Mouse (Mus musculus) embryonic fibroblast, embryonic 13.5 days (primary cell): ENCODE data around the gene Rbm34. TPM values are rescaled to one million over a fixed set of nuclear protein-coding genes. Genes with fewer than 3 reads are reported as not detected.
A peak's percentile ranks its signal among the peaks of the same experiment; 100 is the strongest.

ENCODE experiments used
- H3K27ac ChIP-seq: 2 replicates; pipeline ENCODE4 v1.5.1; 2012; ENCODE audit warnings: low read length, control low read depth, inconsistent platforms; ENCODE audit not compliant: insufficient read depth
- H3K4me1 ChIP-seq: 2 replicates; pipeline ENCODE4 v1.6.1; 2011; ENCODE audit warnings: low read length; ENCODE audit not compliant: control insufficient read depth, insufficient read depth
- H3K4me3 ChIP-seq: 2 replicates; pipeline ENCODE4 v1.5.1; 2011; ENCODE audit warnings: mild to moderate bottlenecking, control low read depth, low read length; ENCODE audit not compliant: insufficient read depth
- CTCF ChIP-seq: IDR thresholded peaks from 2 replicates; pipeline ENCODE4 v1.5.1; 2011; ENCODE audit warnings: mild to moderate bottlenecking, control low read depth, low read length, moderate library complexity, borderline replicate concordance; ENCODE audit not compliant: insufficient read depth
- POLR2A ChIP-seq: IDR thresholded peaks from 2 replicates; pipeline ENCODE4 v1.6.1; 2011; ENCODE audit warnings: low read depth, mild to moderate bottlenecking, control low read depth, low read length, moderate library complexity
- polyA plus RNA-seq: library from polyadenylated mRNA; stranded (reverse); fragments of >200 nt; gene quantifications from 2 replicates; pipeline ENCODE4 v1.2.4, GENCODE M21; 2011; ENCODE audit warnings: low read depth; ENCODE audit not compliant: missing spikeins, insufficient read length

Gene Rbm34
- polyA plus RNA-seq, 1 experiment = 20.9 TPM

GRCm38 (mm10) chr8:126935387-126935786, 35.5 kb downstream of the Rbm34 start:
- H3K4me3 ChIP-seq = no peak overlapping the region
- TF ChIP-seq CTCF (no peak), POLR2A (no peak)
- H3K27ac ChIP-seq = no peak overlapping the region
- peaks cover 13% of the 10 kb centered on the region for H3K4me1 ChIP-seq

DNA sequence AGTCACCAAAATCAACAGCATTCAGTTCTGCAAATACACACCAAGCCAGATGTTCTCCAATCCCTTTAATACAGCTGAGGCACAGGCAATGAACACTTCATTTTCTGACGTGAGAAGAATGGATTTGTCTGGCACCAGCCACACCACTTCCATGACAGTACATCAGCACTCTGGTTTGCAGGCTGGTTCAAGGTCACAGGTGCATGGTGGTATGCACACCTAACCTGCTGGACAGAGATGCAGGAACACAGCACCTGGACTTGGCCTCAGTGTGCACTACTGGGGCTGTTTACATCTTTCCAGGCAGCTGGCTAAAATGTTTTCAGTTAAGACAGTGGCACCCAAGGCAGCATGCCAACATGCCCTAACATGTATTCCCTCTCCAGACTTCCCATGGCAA, 38.2 kb downstream of the Rbm34 start:
- no peak overlapping the region for H3K4me3 ChIP-seq
- peak overlapping the region; percentile 33 for H3K27ac ChIP-seq
- H3K4me1 ChIP-seq = peaks cover 18% of the 10 kb centered on the region
- no peak for TF ChIP-seq POLR2A
- no peak for TF ChIP-seq CTCF

DNA sequence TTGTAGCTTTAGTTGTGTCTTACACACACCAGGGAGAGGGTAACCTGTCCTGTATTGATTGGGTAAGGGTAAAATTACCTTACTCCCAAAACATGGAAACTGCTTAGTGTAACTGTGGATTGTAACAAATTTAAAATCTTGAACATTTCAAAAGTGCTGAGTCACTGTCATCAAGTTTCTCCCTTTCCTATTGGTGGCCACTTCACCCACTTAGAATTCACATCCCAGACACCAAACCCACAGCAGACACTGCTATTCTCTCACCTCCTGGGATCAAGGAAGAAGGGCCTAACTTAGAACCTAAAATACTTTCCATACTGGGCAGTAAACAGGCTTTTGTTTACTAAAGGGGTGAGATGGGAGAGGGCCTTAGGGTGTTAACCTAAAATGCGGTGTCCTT, 38.6 kb downstream of the Rbm34 start:
- no peak overlapping the region for H3K4me3 ChIP-seq
- TF ChIP-seq POLR2A = no peak
- peaks cover 18% of the 10 kb centered on the region for H3K4me1 ChIP-seq
- peak overlapping the region; percentile 33 for H3K27ac ChIP-seq

GRCm38 (mm10) chr8:126931720-126932119, 39.2 kb downstream of the Rbm34 start:
- TF ChIP-seq CTCF (no peak), POLR2A (no peak)
- H3K4me3 ChIP-seq = no peak overlapping the region
- peak overlapping the region; percentile 33; the same call in 1 of the 2 replicates for H3K27ac ChIP-seq
- peaks cover 18% of the 10 kb centered on the region for H3K4me1 ChIP-seq

- TF ChIP-seq POLR2A (no peak), CTCF (no peak)
- Histone ChIP-seq H3K4me1 (peaks cover 18% of the 10 kb centered on the region), H3K4me3 (no peak overlapping the region), H3K27ac (peak overlapping the region; percentile 43; the same call in 1 of the 2 replicates)
Observed at GRCm38 (mm10) chr8:126929607-126930161, 41.2 kb downstream of the Rbm34 start.

DNA sequence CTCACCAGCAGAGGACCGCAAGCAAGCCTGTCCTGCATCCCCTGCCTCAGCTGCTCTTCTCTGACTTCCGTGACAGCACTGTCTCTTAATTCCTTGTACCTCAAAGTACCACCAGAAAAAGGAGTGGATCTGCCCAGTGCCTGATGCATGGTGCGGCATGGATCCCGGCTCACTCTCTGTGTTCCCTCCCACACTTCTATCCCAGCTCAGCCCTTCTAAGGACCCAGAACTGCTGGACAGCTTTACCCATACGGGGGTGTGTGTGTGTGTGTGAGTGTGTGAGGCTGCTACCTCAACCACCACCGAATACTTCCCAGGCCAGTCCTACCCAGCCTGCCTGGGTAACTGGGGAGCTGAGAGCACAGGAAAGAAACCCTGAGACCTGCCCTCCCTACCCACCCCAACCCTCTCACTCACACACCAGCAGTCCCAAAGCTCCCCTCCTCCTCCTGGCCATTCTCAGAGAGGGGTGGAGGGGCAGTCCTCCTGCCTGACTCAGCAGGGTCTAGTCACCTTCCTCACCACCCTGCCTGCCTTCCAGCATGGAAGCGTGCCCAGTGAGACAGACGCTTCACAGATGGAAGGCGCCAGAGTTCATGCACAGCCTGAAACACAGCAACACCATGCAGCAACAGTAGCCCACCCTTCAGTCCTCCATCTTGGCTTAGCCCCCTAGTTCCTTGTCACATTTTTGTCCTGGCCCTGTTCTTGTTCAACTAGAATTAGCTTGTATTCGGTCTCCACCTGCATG, 41.9 kb downstream of the Rbm34 start:
- Histone ChIP-seq H3K4me3 (no peak overlapping the region), H3K27ac (peak overlapping the region; percentile 43; the same call in 1 of the 2 replicates), H3K4me1 (peaks cover 18% of the 10 kb centered on the region)
- TF ChIP-seq CTCF (no peak), POLR2A (no peak)

- H3K4me1 ChIP-seq = peaks cover 12% of the 10 kb centered on the region
- TF ChIP-seq CTCF = no peak
- H3K27ac ChIP-seq = no peak overlapping the region
- no peak overlapping the region for H3K4me3 ChIP-seq
Observed at GRCm38 (mm10) chr8:126928028-126928427, 42.8 kb downstream of the Rbm34 start.

GRCm38 (mm10) chr8:126927058-126927457, 43.8 kb downstream of the Rbm34 start:
- no peak overlapping the region for H3K4me3 ChIP-seq
- peaks cover 5% of the 10 kb centered on the region for H3K4me1 ChIP-seq
- TF ChIP-seq POLR2A (no peak), CTCF (peak; percentile 31; the same call in 1 of the 2 replicates)
- no peak overlapping the region for H3K27ac ChIP-seq

GRCm38 (mm10) chr8:126922981-126923380, 47.9 kb downstream of the Rbm34 start:
- TF ChIP-seq CTCF (no peak), POLR2A (no peak)
- no peak overlapping the region for H3K27ac ChIP-seq
- peaks cover 3% of the 10 kb centered on the region for H3K4me1 ChIP-seq
- no peak overlapping the region for H3K4me3 ChIP-seq

DNA sequence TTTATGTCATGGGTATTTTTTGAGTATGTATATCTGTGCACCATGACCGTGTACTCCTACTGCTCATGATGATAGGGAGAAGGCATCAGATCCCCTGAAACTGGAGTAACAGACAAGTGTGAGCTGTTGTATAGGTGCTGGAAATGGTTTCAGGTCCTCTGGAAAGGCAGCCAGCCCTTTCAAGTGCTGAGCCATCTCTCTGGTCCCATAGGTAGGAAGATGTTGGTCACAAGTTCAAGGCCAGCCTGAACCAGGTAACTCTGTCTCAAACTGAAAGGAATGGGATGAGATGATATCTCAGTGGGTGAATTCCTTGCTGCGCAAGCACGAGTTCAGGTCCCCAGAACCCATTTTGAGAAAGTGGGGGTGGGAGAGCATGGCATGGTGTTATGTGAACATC, 49.4 kb downstream of the Rbm34 start:
- H3K27ac ChIP-seq = no peak overlapping the region
- no peak for TF ChIP-seq POLR2A

DNA sequence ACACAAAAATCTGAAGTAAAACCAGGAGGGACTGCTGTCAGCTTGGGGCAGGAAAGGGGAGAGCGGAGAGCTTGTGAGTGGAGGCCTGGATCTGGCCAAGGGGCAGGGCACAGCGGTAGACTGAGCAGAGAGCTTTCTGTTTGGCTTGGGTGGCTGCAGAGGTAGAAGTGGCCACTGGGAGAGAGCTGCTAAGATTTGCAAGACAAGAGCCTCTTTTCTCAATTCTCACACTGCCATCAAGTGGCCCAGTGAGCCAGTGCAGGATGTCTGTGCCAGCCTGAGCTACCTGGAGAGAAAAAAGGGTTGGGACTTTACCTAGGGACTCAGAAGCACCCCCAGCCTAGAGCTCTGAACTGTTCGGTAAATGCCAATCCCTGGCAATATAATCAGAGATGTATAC, 50.0 kb downstream of the Rbm34 start:
- H3K27ac ChIP-seq = peak overlapping the region; percentile 39
- TF ChIP-seq POLR2A = no peak
- peak; percentile 75 for TF ChIP-seq CTCF
- peaks cover 3% of the 10 kb centered on the region for H3K4me1 ChIP-seq

More for the DNA sequence above, 49.4 kb downstream of the Rbm34 start:
- peaks cover 3% of the 10 kb centered on the region for H3K4me1 ChIP-seq
- H3K4me3 ChIP-seq = no peak overlapping the region

More for the DNA sequence above, 50.0 kb downstream of the Rbm34 start:
- H3K4me3 ChIP-seq = no peak overlapping the region
